Mouse (Mus musculus) liver, embryonic 13.5 days (tissue): ENCODE results near the gene Timm50. TPM values are rescaled to one million over a fixed set of nuclear protein-coding genes. Genes with fewer than 3 reads are reported as not detected.
A peak's percentile ranks its signal among the peaks of the same experiment; 100 is the strongest.

Experiments used
- ATAC-seq: fragments of 200-750 bp; cut with Nextera tagmentation; 2 replicates; pipeline ENCODE4 v1.8.0; 2017; ENCODE audit warnings: low read depth, mild to moderate bottlenecking, moderate number of reproducible peaks, moderate library complexity
- DNase-seq: peaks from one replicate; pipeline ENCODE4 v3.0.0; 2022
- H3K27ac ChIP-seq: fragments of 300-500 bp; sonication (generic); 2 replicates; pipeline ENCODE4 v1.5.1; 2015; ENCODE audit warnings: moderate library complexity, mild to moderate bottlenecking, inconsistent platforms
- H3K27me3 ChIP-seq: fragments of 300-500 bp; sonication (generic); 2 replicates; pipeline ENCODE4 v1.6.1; 2015; ENCODE audit warnings: mild to moderate bottlenecking, inconsistent platforms
- H3K36me3 ChIP-seq: fragments of 300-500 bp; sonication (generic); 2 replicates; pipeline ENCODE4 v1.6.1; 2015; ENCODE audit warnings: mild to moderate bottlenecking, inconsistent platforms
- H3K4me1 ChIP-seq: fragments of 300-500 bp; sonication (generic); replicated peaks from 2 replicates; pipeline ENCODE4 v1.6.1; 2015; ENCODE audit warnings: inconsistent platforms
- H3K4me2 ChIP-seq: fragments of 300-500 bp; sonication (generic); 2 replicates; pipeline ENCODE4 v1.6.1; 2015; ENCODE audit warnings: inconsistent platforms, mild to moderate bottlenecking, moderate library complexity
- H3K4me3 ChIP-seq: fragments of 300-500 bp; sonication (generic); replicated peaks from 2 replicates; pipeline ENCODE4 v1.5.1; 2015; ENCODE audit warnings: mild to moderate bottlenecking, inconsistent platforms
- H3K9ac ChIP-seq: fragments of 300-500 bp; sonication (generic); 2 replicates; pipeline ENCODE4 v1.6.1; 2015; ENCODE audit warnings: mild to moderate bottlenecking, inconsistent platforms
- H3K9me3 ChIP-seq: fragments of 300-500 bp; sonication (generic); replicated peaks from 2 replicates; pipeline ENCODE4 v1.6.1; 2016; ENCODE audit warnings: inconsistent platforms
- WGBS: fragments of 180-500 bp; shearing (Covaris S2); methylation state at CpG from one replicate; pipeline ENCODE4 v1.1.7; 2015; ENCODE audit not compliant: insufficient replicate concordance; 5-methylcytosine and 5-hydroxymethylcytosine counted together
- polyA plus RNA-seq: library from polyadenylated mRNA; unstranded; fragments of >200 nt; fragmentation: Nextera tagmentation; extraction: Ambion mirVana; gene quantifications from 2 replicates; pipeline ENCODE4 v1.2.1, GENCODE M21; 2015

Timm50 gene
- polyA plus RNA-seq, 1 experiment from 2014 or later: 114 TPM

DNA sequence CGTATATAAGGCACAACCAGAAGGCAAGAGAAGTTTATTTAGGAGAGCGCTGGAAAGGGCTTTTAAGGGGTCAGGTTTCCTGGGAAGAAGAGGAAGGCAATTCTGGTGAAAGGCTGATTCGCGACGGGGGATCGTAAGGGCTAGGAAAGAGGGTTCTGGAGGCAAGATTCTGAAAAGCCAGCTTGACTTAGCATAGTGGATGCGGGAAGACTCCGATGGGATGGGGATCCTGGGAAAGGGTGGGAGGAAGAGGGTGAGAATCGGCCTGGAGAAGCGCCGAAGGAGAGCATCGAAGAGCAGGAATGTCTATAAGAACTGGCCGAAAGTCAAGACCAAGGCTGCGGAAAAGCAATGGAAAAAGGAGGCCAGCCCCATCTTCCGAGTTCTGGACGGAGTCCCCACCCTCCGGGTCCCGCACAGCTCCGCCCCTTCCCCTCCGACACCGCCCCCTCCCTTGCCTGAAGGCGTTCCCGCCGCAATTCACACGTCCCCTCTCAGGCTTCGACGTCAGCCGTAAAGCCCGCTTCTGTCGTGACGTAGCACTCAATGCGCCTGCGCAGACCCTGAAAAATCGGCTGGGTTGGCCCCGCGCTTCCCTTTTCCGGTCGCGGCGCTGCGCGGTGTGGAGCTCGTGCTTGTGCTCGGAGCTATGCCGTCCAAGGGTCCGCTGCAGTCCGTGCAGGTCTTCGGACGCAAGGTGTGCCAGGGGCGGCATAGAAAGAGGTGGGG lies 38.4 kb upstream of the Timm50 start, which contains the start of gene Rps16:
Gene Rps16, plus strand, starts transcription at position 498 of the 729 bp plus-strand sequence.
- peaks cover 37% of the 10 kb centered on the region for H3K36me3 ChIP-seq
- H3K27ac ChIP-seq: peak within 1 kb of the TSS; percentile 87
- peak within 1 kb of the TSS; percentile 90 for H3K4me2 ChIP-seq
- under 1% methylated on average over 49 of the region's 50 CpGs for whole genome bisulfite sequencing
- H3K9ac ChIP-seq: peak within 1 kb of the TSS; percentile 98
- no peaks in the 10 kb centered on the region for H3K27me3 ChIP-seq
- H3K9me3 ChIP-seq: no peaks in the 10 kb centered on the region
- peak; percentile 97 for DNase-seq
- peak; percentile 92 for ATAC-seq
- peak within 1 kb of the TSS; percentile 90 for H3K4me3 ChIP-seq
- peaks cover 46% of the 10 kb centered on the region for H3K4me1 ChIP-seq

DNA sequence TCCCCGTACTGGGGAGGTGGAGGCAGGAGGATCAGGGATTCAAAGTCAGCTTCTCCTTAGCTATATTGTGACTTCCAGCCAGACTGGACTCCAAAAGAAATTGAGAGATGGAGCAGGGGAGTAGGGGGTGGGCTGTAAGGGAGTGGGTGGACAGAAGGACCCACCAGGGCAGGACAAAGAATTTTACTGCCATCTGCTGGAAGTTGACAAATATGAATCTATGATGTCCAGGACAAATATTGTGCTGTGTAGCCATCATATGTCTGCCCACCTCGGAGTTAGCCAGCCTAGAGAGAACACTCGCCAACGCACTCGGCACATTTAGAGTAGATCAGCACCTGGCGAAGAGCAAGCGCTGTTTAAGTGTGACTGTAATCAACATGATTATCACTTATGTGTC lies 36.7 kb upstream of the Timm50 start:
- no peak overlapping the region for H3K9ac ChIP-seq
- H3K4me1 ChIP-seq: peaks cover 44% of the 10 kb centered on the region
- H3K4me3 ChIP-seq: no peak overlapping the region
- 75% methylated on average over 7 of the region's 7 CpGs for WGBS
- DNase-seq: no peak
- H3K36me3 ChIP-seq: peaks cover 20% of the 10 kb centered on the region
- ATAC-seq: no peak
- H3K4me2 ChIP-seq: no peak overlapping the region
- H3K27ac ChIP-seq: no peak overlapping the region
- no peaks in the 10 kb centered on the region for H3K9me3 ChIP-seq
- H3K27me3 ChIP-seq: no peaks in the 10 kb centered on the region

DNA sequence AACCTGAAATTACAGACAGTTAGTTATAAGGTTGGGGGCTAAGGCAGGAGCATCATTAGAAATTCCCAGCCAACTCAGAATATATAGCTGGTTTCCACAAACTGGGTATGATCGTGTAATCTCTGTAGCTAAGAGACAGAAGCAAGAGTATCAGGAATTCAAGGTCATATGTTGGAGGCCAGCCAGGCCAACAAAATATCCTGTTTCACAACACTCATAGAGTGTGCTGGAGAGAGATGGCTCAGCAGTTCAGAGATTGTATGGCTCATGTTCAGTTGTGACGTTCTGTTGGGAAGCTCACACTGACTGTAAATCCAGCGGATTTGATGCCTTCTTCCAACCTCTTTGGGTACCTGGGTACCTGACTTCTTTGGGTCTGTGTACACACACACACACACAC lies 35.9 kb upstream of the Timm50 start:
- no peak overlapping the region for H3K27ac ChIP-seq
- no peak overlapping the region for H3K4me3 ChIP-seq
- DNase-seq (no peak), ATAC-seq (no peak)
- H3K4me2 ChIP-seq: no peak overlapping the region
- H3K9me3 ChIP-seq: no peaks in the 10 kb centered on the region
- peaks cover 36% of the 10 kb centered on the region for H3K4me1 ChIP-seq
- H3K27me3 ChIP-seq: no peaks in the 10 kb centered on the region
- WGBS: 53% methylated on average over 3 of the region's 3 CpGs
- H3K36me3 ChIP-seq: peaks cover 12% of the 10 kb centered on the region
- no peak overlapping the region for H3K9ac ChIP-seq

DNA sequence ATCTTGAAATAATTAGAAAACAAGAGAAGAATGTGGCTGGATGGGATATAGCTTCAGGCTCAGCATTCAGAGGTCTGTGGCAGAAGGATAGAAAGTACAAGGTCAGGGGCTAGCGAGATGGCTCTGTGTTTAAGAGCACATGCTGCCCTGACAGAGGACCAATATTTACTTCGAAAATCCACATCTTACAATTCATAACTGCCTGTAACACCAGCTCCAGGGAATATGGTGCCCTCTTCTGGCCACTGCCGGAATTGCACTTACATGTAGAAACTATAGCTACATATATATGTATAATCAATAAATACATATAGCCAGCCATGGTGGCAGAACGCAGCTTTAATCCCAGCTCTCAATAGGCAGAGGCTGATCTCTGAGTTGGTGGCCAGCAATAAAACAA lies 32.8 kb upstream of the Timm50 start:
- H3K9ac ChIP-seq: peak overlapping the region; percentile 41; the same call in 1 of the 2 replicates
- peak; percentile 72 for DNase-seq
- ATAC-seq: peak; percentile 19; the same call in 1 of the 2 replicates
- no peaks in the 10 kb centered on the region for H3K27me3 ChIP-seq
- H3K4me2 ChIP-seq: no peak overlapping the region
- peaks cover 29% of the 10 kb centered on the region for H3K4me1 ChIP-seq
- no peak overlapping the region for H3K4me3 ChIP-seq
- no peak overlapping the region for H3K27ac ChIP-seq
- WGBS: 2% methylated on average over 4 of the region's 4 CpGs
- H3K9me3 ChIP-seq: no peaks in the 10 kb centered on the region
- H3K36me3 ChIP-seq: no peaks in the 10 kb centered on the region

DNA sequence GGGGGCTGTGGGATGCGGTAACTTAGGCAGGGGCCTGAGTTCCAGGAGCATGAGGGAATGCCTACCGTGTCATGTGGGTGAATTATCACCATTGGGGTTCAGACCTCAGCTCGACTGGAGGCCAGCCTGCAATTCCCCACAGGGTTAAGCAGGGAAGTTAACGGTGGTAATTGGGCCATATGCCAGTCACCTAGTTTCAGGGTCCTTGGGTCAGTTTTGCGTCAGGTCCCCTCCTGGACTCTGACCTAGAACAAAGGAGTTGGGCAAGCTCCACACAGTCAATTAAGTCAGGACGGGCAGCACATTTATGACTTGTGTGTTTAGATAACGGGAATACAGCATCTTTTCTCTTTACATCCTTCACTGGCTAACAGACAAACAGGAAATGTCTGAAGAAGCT lies 29.5 kb upstream of the Timm50 start:
- Histone ChIP-seq H3K4me3 (no peak overlapping the region), H3K36me3 (no peaks in the 10 kb centered on the region), H3K27ac (no peak overlapping the region), H3K27me3 (no peaks in the 10 kb centered on the region), H3K4me2 (no peak overlapping the region), H3K9ac (no peak overlapping the region), H3K4me1 (peaks cover 41% of the 10 kb centered on the region), H3K9me3 (no peaks in the 10 kb centered on the region)
- whole genome bisulfite sequencing: 41% methylated on average over 7 of the region's 7 CpGs
- no peak for DNase-seq
- no peak for ATAC-seq

DNA sequence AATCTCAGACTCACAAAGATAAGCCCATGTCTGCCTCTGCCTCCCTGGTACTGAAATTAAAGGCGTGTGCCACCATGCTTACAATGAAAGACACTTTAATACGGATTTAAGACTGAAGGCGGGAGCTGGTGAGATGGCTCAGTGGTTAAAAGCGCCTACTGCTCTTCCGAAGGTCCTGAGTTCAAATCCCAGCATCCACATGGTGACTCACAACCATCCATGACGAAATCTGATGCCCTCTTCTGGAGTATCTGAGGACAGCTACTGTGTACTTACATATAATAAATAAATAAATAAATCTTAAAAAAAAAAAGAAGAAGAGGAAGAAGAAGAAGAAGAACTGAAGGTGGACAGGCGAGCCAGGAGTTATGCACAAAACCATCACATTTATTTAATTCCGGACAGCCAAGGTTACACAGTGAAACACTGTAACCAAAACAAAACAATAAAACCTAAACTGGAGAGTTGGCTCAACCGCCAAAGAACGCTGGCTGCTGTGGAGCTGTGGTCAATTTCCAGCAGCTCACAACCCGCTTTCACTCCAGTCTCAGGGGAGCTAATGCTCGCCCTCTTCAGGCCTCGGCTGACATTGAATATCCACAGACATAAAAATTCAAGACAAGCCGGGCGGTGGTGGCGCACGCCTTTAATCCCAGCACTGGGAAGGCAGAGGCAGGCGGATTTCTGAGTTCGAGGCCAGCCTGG lies 27.5 kb upstream of the Timm50 start:
- DNase-seq: peak; percentile 52
- H3K4me3 ChIP-seq: peak overlapping the region; percentile 95
- H3K9ac ChIP-seq: peak overlapping the region; percentile 67
- H3K27me3 ChIP-seq: no peaks in the 10 kb centered on the region
- WGBS: 39% methylated on average over 19 of the region's 19 CpGs
- H3K4me2 ChIP-seq: peak overlapping the region; percentile 89
- no peak for ATAC-seq
- peaks cover 12% of the 10 kb centered on the region for H3K36me3 ChIP-seq
- H3K9me3 ChIP-seq: no peaks in the 10 kb centered on the region
- H3K27ac ChIP-seq: peak overlapping the region; percentile 92
- H3K4me1 ChIP-seq: peaks cover 51% of the 10 kb centered on the region

DNA sequence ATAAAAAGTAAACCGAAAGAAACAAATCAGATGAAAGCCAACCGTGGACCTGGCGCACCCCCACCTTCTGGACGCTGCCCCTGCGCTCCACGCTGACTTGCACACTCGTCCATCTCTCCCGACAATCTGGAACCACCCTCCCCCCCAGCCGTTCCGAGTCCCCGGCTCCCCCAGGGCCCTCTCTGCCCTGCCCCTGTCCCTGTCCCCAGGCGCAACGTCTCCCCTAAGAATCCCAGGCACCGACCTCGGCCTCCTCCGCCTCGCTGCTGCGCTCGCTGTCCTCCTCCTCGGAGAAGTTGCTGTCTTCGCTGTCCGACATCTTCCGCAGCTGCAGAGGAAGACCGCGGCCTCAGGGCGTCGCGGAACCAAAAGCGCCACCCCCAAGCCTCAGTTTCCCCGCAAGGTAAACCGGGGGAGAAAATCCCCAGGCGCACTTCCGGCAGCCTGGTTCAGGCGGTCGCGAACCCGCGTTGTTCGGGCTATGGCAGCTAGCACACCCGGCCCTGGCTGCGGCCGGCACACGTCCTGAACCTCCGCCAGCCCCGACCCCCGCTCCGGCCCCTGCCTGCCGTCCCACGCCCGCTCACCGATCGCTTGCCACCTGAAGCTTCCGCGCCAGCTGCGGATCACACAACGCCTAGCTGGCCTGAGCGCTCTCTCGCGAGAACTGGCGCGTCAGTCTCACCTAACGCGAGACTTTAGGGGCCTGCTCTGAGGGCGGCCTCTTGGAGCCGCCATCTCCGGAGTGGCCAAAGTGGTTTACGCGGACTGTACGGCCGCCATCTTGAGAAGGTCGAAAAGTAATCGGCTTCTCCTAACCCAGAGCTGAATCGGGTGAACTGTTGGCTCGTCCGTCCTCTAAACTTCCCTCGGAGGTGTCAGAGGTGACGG lies 26.5 kb upstream of the Timm50 start, which contains the start of gene Supt5:
Gene Supt5, minus strand, starts transcription at position 639 of the 891 bp plus-strand sequence.
- H3K27me3 ChIP-seq: no peaks in the 10 kb centered on the region
- peak; percentile 96 for DNase-seq
- H3K4me2 ChIP-seq: peak within 1 kb of the TSS; percentile 89
- H3K27ac ChIP-seq: peak within 1 kb of the TSS; percentile 92
- peak within 1 kb of the TSS; percentile 95 for H3K4me3 ChIP-seq
- peaks cover 53% of the 10 kb centered on the region for H3K4me1 ChIP-seq
- WGBS: under 1% methylated on average over 77 of the region's 77 CpGs
- no peaks in the 10 kb centered on the region for H3K9me3 ChIP-seq
- ATAC-seq: peak; percentile 95
- peaks cover 17% of the 10 kb centered on the region for H3K36me3 ChIP-seq
- peak within 1 kb of the TSS; percentile 95 for H3K9ac ChIP-seq

DNA sequence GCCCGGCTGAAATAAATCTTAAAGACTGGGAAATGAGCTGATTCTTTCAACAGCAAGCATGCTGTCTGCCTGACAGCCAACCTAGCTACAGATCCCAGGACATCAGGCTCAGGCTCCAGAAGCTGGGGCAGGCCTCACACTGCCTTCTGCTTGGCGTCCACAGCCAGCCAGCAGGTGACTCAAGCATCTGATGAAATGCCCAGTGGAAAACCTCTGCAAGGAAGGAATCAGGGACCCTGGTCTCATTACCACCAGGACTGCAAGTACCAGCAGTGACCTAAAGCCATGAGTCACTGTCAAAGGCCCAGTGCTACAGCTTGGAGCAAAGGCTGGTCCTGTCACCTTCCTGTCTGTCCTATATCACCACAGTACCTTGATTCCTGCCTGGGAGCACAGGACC lies 23.6 kb upstream of the Timm50 start:
- H3K4me1 ChIP-seq: peaks cover 41% of the 10 kb centered on the region
- H3K9ac ChIP-seq: no peak overlapping the region
- 87% methylated on average over 2 of the region's 2 CpGs for WGBS
- DNase-seq (no peak), ATAC-seq (no peak)
- no peak overlapping the region for H3K27ac ChIP-seq
- H3K36me3 ChIP-seq: peaks cover 41% of the 10 kb centered on the region
- no peak overlapping the region for H3K4me3 ChIP-seq
- H3K27me3 ChIP-seq: no peaks in the 10 kb centered on the region
- H3K4me2 ChIP-seq: no peak overlapping the region
- no peaks in the 10 kb centered on the region for H3K9me3 ChIP-seq

DNA sequence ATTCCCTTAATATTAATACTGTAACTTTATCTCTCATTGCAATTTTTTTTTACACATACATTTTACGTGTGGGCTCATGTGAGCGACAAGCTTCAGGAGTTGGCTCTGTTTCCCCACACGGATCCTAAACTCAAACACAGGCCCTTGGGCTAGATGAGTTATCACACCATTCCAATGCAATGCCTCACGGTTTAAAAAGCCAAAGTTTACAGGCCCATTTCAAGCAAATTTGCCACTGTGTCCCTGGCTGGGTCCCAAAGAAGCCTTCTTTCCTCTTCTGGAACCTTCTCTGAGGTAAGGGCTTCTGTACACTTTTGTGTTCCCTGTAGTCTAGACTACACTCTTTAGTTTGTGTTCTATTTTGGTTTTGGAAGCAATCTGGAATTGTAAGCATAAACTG lies 22.7 kb upstream of the Timm50 start:
- no peaks in the 10 kb centered on the region for H3K27me3 ChIP-seq
- DNase-seq: no peak
- H3K4me3 ChIP-seq: no peak overlapping the region
- no peak overlapping the region for H3K9ac ChIP-seq
- no peaks in the 10 kb centered on the region for H3K9me3 ChIP-seq
- H3K36me3 ChIP-seq: peaks cover 50% of the 10 kb centered on the region
- ATAC-seq: no peak
- H3K27ac ChIP-seq: no peak overlapping the region
- 82% methylated on average over 4 of the region's 4 CpGs for WGBS
- H3K4me2 ChIP-seq: no peak overlapping the region
- H3K4me1 ChIP-seq: peaks cover 36% of the 10 kb centered on the region

DNA sequence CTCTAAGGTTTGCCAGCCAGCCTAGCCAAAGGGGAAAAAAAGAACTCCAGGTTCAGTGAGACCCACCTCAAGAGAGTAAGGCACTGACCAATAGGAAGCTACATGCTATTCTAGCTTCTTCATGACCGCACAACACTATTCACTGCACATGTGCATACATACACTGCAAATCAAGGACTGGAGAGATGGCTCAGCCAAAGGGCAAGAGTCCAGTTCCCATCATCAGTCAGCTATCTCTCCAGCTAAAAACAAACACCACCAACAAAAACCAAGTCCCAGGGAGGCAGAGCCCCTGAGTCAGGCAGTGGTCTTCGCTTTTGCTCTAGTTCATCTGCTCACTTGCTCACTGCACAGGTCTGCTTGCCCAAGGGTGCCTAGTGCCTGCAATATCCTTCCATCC lies 16.4 kb upstream of the Timm50 start:
- Histone ChIP-seq H3K4me2 (no peak overlapping the region), H3K9me3 (no peaks in the 10 kb centered on the region), H3K9ac (no peak overlapping the region), H3K4me3 (no peak overlapping the region), H3K27me3 (no peaks in the 10 kb centered on the region), H3K4me1 (no peaks in the 10 kb centered on the region; the same call in 1 of the 2 replicates), H3K36me3 (peaks cover 94% of the 10 kb centered on the region), H3K27ac (no peak overlapping the region)
- 90% methylated on average over 2 of the region's 2 CpGs for WGBS
- DNase-seq: no peak
- no peak for ATAC-seq

DNA sequence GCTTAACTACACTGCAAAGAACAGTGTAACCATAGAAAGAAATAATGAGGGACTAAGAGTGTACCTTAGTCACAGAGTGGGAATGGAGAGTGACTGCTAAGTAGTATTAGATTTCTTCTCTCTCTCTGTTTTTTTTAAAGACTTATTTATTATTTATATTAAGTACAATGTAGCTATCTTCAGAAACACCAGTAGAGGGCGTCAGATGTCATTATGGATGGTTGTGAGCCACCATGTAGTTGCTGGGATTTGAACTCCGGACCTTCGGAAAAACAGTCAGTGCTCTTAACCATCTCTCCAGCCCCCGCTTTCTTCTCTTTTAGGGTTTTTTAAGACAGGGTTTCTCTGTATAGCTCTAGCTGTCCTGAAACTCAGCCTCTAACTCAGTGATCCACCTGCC lies 14.6 kb upstream of the Timm50 start:
- no peak for ATAC-seq
- Histone ChIP-seq H3K9ac (no peak overlapping the region), H3K27ac (no peak overlapping the region), H3K4me2 (no peak overlapping the region), H3K4me3 (no peak overlapping the region), H3K36me3 (peaks cover 99% of the 10 kb centered on the region), H3K9me3 (no peaks in the 10 kb centered on the region), H3K4me1 (peaks cover 3% of the 10 kb centered on the region; the same call in 1 of the 2 replicates), H3K27me3 (no peaks in the 10 kb centered on the region)
- no peak for DNase-seq
- WGBS: 74% methylated on average over 4 of the region's 4 CpGs
